Mouse (Mus musculus): ENCODE results near the gene Omg. TPM values are rescaled to one million over a fixed set of nuclear protein-coding genes. Genes with fewer than 3 reads are reported as not detected.

Omg gene
- polyA plus RNA-seq, 1 experiment: not detected

DNA sequence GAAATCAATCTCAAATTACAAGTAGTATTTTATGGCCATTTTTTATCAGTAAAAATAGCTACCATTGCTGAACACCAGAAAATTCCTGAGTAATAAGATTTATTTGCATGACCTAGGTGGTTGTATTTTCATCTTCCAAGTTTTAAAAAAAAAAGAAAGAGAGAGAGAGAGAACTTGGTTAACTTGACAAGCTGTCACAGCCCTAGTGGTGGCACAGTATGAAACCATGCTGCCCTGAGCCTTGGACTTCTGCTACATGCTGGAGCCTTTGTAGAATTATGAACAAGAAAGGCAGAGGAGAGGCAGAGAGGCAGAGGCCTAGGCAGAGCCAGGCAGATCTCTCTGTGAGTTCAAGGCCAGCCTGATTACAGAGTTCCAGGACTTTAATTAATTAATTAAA is 18.0 kb upstream of the Omg start:
- no peak for TF ChIP-seq TAL1 (IDR thresholded peaks at IDR 0.05; ENCODE audit: low read length)
- TF ChIP-seq GATA1 (IDR thresholded peaks at IDR 0.05; ENCODE audit: low read length): no peak
- H3K36me3 ChIP-seq (ENCODE audit: control insufficient read depth): no peaks in the 10 kb centered on the region
- H3K4me3 ChIP-seq (replicated peaks): no peak overlapping the region

DNA sequence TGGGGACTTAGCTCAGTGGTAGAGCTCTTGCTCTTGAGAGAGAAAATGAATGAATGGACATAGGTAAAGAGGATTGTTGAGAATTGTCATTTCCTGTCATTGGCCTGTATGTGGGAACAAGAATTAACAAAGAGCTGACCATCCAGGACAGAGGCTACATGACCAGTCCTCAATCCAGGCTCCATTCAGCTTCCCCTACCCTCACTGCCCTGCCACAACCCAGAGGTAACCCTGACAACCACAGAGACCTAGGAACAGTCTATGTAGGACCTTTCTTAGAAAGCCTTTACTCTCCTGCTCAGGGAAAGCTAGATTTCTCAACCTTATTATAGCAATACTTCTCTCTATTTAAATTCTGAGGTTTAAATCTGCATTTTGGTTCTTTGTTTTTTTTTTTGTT is 16.9 kb upstream of the Omg start:
- no peaks in the 10 kb centered on the region for H3K27me3 ChIP-seq (ENCODE audit: control insufficient read depth)
- no peaks in the 10 kb centered on the region for H3K36me3 ChIP-seq (ENCODE audit: control insufficient read depth)
- no peaks in the 10 kb centered on the region for H3K9me3 ChIP-seq (ENCODE audit: control insufficient read depth, low read length)
- no peak overlapping the region for H3K4me3 ChIP-seq (replicated peaks)
- peaks cover 7% of the 10 kb centered on the region for H3K4me1 ChIP-seq (ENCODE audit: control insufficient read depth)
- no peak for TF ChIP-seq GATA1 (IDR thresholded peaks at IDR 0.05; ENCODE audit: low read length)
- no peak for TF ChIP-seq TAL1 (IDR thresholded peaks at IDR 0.05; ENCODE audit: low read length)

More for the DNA sequence above, 18.0 kb upstream of the Omg start:
- H3K4me1 ChIP-seq (ENCODE audit: control insufficient read depth): peaks cover 8% of the 10 kb centered on the region
- no peaks in the 10 kb centered on the region for H3K27me3 ChIP-seq (ENCODE audit: control insufficient read depth)
- H3K9me3 ChIP-seq (ENCODE audit: control insufficient read depth, low read length): no peaks in the 10 kb centered on the region

GRCm38 (mm10) chr11:79519878-79520291 is 16.0 kb upstream of the Omg start:
- Histone ChIP-seq H3K4me1 (ENCODE audit: control insufficient read depth) (peaks cover 7% of the 10 kb centered on the region), H3K9me3 (ENCODE audit: control insufficient read depth, low read length) (no peaks in the 10 kb centered on the region), H3K27me3 (ENCODE audit: control insufficient read depth) (no peaks in the 10 kb centered on the region), H3K4me3 (replicated peaks) (no peak overlapping the region), H3K36me3 (ENCODE audit: control insufficient read depth) (no peaks in the 10 kb centered on the region)
- TF ChIP-seq TAL1 (IDR thresholded peaks at IDR 0.05; ENCODE audit: low read length) (no peak), GATA1 (IDR thresholded peaks at IDR 0.05; ENCODE audit: low read length) (no peak)

- no peak for TF ChIP-seq GATA1 (IDR thresholded peaks at IDR 0.05; ENCODE audit: low read length)
- no peak for TF ChIP-seq TAL1 (IDR thresholded peaks at IDR 0.05; ENCODE audit: low read length)
- Histone ChIP-seq H3K4me1 (ENCODE audit: control insufficient read depth) (peaks cover 7% of the 10 kb centered on the region), H3K9me3 (ENCODE audit: control insufficient read depth, low read length) (no peaks in the 10 kb centered on the region), H3K36me3 (ENCODE audit: control insufficient read depth) (no peaks in the 10 kb centered on the region), H3K27me3 (ENCODE audit: control insufficient read depth) (no peaks in the 10 kb centered on the region), H3K4me3 (replicated peaks) (no peak overlapping the region)
Observed at GRCm38 (mm10) chr11:79519299-79519698, 15.4 kb upstream of the Omg start.

GRCm38 (mm10) chr11:79515798-79516197 is 11.9 kb upstream of the Omg start:
- Histone ChIP-seq H3K36me3 (ENCODE audit: control insufficient read depth) (no peaks in the 10 kb centered on the region), H3K27me3 (ENCODE audit: control insufficient read depth) (no peaks in the 10 kb centered on the region), H3K9me3 (ENCODE audit: control insufficient read depth, low read length) (no peaks in the 10 kb centered on the region), H3K4me3 (replicated peaks) (no peak overlapping the region), H3K4me1 (ENCODE audit: control insufficient read depth) (no peaks in the 10 kb centered on the region)
- TF ChIP-seq GATA1 (IDR thresholded peaks at IDR 0.05; ENCODE audit: low read length) (no peak), TAL1 (IDR thresholded peaks at IDR 0.05; ENCODE audit: low read length) (no peak)

DNA sequence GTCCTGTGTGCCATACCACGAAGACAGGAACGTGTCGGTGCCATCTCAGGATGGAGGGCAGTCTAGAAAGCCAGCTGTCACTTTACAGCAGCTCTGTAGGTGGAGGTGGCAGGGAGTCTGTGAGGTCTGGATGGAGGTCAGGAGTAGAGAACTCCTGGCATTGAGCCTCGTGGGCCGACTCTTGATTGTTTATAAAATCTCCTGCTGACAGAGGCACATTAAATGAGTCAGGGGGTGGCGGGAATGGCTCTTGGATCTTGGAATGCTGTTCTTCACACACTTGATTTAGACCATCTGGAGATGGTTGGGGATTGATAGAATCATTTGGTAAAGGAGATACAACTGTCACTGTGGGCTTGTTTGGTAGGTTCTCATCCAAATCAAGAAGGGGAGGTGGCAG is 11.4 kb upstream of the Omg start:
- H3K27me3 ChIP-seq (ENCODE audit: control insufficient read depth): no peaks in the 10 kb centered on the region
- H3K4me1 ChIP-seq (ENCODE audit: control insufficient read depth): no peaks in the 10 kb centered on the region
- no peak overlapping the region for H3K4me3 ChIP-seq (replicated peaks)
- TF ChIP-seq TAL1 (IDR thresholded peaks at IDR 0.05; ENCODE audit: low read length): no peak
- no peak for TF ChIP-seq GATA1 (IDR thresholded peaks at IDR 0.05; ENCODE audit: low read length)
- H3K36me3 ChIP-seq (ENCODE audit: control insufficient read depth): no peaks in the 10 kb centered on the region
- H3K9me3 ChIP-seq (ENCODE audit: control insufficient read depth, low read length): no peaks in the 10 kb centered on the region

- TF ChIP-seq GATA1 (IDR thresholded peaks at IDR 0.05; ENCODE audit: low read length) (no peak), TAL1 (IDR thresholded peaks at IDR 0.05; ENCODE audit: low read length) (no peak)
- Histone ChIP-seq H3K36me3 (ENCODE audit: control insufficient read depth) (no peaks in the 10 kb centered on the region), H3K4me3 (replicated peaks) (no peak overlapping the region), H3K27me3 (ENCODE audit: control insufficient read depth) (no peaks in the 10 kb centered on the region), H3K9me3 (ENCODE audit: control insufficient read depth, low read length) (no peaks in the 10 kb centered on the region), H3K4me1 (ENCODE audit: control insufficient read depth) (no peaks in the 10 kb centered on the region)
Observed at GRCm38 (mm10) chr11:79511970-79512369, 8.1 kb upstream of the Omg start.

DNA sequence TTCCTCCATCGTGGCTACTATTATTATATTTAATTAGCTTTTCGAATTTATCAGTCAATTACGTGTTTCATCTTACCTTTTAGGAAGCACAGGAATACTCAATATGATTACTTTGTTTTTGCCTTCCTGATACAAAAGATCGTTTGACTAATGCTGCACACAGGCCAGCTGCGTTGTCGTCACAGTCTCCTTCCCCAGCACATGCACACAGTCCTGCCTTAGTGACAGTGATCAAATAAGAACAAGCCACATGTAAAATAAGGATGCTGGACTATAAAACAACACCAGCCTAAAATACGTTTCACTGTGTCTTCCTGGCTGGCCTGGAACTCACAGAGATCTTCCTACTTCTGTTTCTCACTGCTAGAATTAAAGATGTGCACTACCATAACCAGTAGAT is 622 bp upstream of the Omg start:
- H3K4me3 ChIP-seq (replicated peaks): no peak overlapping the region
- H3K36me3 ChIP-seq (ENCODE audit: control insufficient read depth): no peaks in the 10 kb centered on the region
- H3K9me3 ChIP-seq (ENCODE audit: control insufficient read depth, low read length): no peaks in the 10 kb centered on the region
- no peaks in the 10 kb centered on the region for H3K4me1 ChIP-seq (ENCODE audit: control insufficient read depth)
- TF ChIP-seq GATA1 (IDR thresholded peaks at IDR 0.05; ENCODE audit: low read length): no peak
- no peaks in the 10 kb centered on the region for H3K27me3 ChIP-seq (ENCODE audit: control insufficient read depth)

- no peaks in the 10 kb centered on the region for H3K4me1 ChIP-seq (ENCODE audit: control insufficient read depth)
- no peak overlapping the region for H3K4me3 ChIP-seq (replicated peaks)
- H3K36me3 ChIP-seq (ENCODE audit: control insufficient read depth): no peaks in the 10 kb centered on the region
- TF ChIP-seq GATA1 (IDR thresholded peaks at IDR 0.05; ENCODE audit: low read length) (no peak), TAL1 (IDR thresholded peaks at IDR 0.05; ENCODE audit: low read length) (no peak)
- no peaks in the 10 kb centered on the region for H3K9me3 ChIP-seq (ENCODE audit: control insufficient read depth, low read length)
- H3K27me3 ChIP-seq (ENCODE audit: control insufficient read depth): no peaks in the 10 kb centered on the region
Observed at GRCm38 (mm10) chr11:79502917-79503316, 967 bp downstream of the Omg start.
